Mouse (Mus musculus): ENCODE data around the gene Atp1b3. TPM values are rescaled to one million over a fixed set of nuclear protein-coding genes. Genes with fewer than 3 reads are reported as not detected.

The Atp1b3 gene
- total RNA-seq, 2 experiments from 2014 or later: 28.9 to 32.8 TPM

Other genes starting within 250 kb of the Atp1b3 start
- 1 to 10 TPM; 1.0 to 1.3 TPM for gene Gk5, start 245.1 kb downstream of the Atp1b3 start, total RNA-seq (2021)
- gene Tfdp2, start 168.2 kb downstream of the Atp1b3 start, total RNA-seq (2021): 10 to 100 TPM; 40.3 to 42.8 TPM
- gene Rnf7, start 114.2 kb upstream of the Atp1b3 start, total RNA-seq (2021): 10 to 100 TPM; 63.8 to 71.8 TPM
- gene Gm28729, start 160.8 kb upstream of the Atp1b3 start, total RNA-seq (2021): not detected